Mouse (Mus musculus): ENCODE data around the gene Rnf220.
A peak's percentile ranks its signal among the peaks of the same experiment; 100 is the strongest.

The Rnf220 gene

GRCm38 (mm10) chr4:117434336-117434735 lies 62.5 kb downstream of the Rnf220 start:
- no peak for DNase-seq

- no peak for DNase-seq
These were observed 67.2 kb downstream of the Rnf220 start for GRCm38 (mm10) chr4:117429604-117430003.

GRCm38 (mm10) chr4:117427540-117427939 lies 69.3 kb downstream of the Rnf220 start:
- DNase-seq = no peak

- no peak for DNase-seq
These were observed 75.8 kb downstream of the Rnf220 start for GRCm38 (mm10) chr4:117421077-117421476.

- DNase-seq = no peak
These were observed 80.0 kb downstream of the Rnf220 start for GRCm38 (mm10) chr4:117416827-117417226.

GRCm38 (mm10) chr4:117410049-117410410 lies 86.8 kb downstream of the Rnf220 start:
- no peak for DNase-seq

GRCm38 (mm10) chr4:117409144-117410048 lies 87.5 kb downstream of the Rnf220 start:
- no peak for DNase-seq

- no peak for DNase-seq
These were observed 88.9 kb downstream of the Rnf220 start for GRCm38 (mm10) chr4:117407945-117408344.

GRCm38 (mm10) chr4:117405999-117406398 lies 90.9 kb downstream of the Rnf220 start:
- peak; percentile 15 for DNase-seq

- no peak for DNase-seq
These were observed 91.6 kb downstream of the Rnf220 start for GRCm38 (mm10) chr4:117405211-117405610.

GRCm38 (mm10) chr4:117403411-117403810 lies 93.4 kb downstream of the Rnf220 start:
- no peak for DNase-seq

GRCm38 (mm10) chr4:117397128-117397527 lies 99.7 kb downstream of the Rnf220 start:
- no peak for DNase-seq

- no peak for DNase-seq
These were observed 103.8 kb downstream of the Rnf220 start for GRCm38 (mm10) chr4:117393027-117393426.

- no peak for DNase-seq
These were observed 104.5 kb downstream of the Rnf220 start for GRCm38 (mm10) chr4:117392391-117392790.

GRCm38 (mm10) chr4:117391966-117392365 lies 104.9 kb downstream of the Rnf220 start:
- DNase-seq = no peak

GRCm38 (mm10) chr4:117390850-117391795 lies 105.7 kb downstream of the Rnf220 start:
- no peak for DNase-seq

- no peak for DNase-seq
These were observed 107.4 kb downstream of the Rnf220 start for GRCm38 (mm10) chr4:117389264-117390054.

- no peak for DNase-seq
These were observed 111.6 kb downstream of the Rnf220 start for GRCm38 (mm10) chr4:117385247-117385646.

- no peak for DNase-seq
These were observed 115.0 kb downstream of the Rnf220 start for GRCm38 (mm10) chr4:117381846-117382245.

GRCm38 (mm10) chr4:117380558-117380935 lies 116.3 kb downstream of the Rnf220 start:
- no peak for DNase-seq

- DNase-seq = no peak
These were observed 116.9 kb downstream of the Rnf220 start for GRCm38 (mm10) chr4:117379803-117380557.

GRCm38 (mm10) chr4:117374078-117374540 lies 122.7 kb downstream of the Rnf220 start:
- no peak for DNase-seq

All from cerebellum, adult 8-10 months (tissue).